Mouse (Mus musculus) adipocyte (in vitro differentiated cells): Measurements from ENCODE around the gene Zfc3h1.

Experiments
- DNase-seq: peaks from one replicate; pipeline ENCODE4 v3.0.0-alpha.2; 2016; ENCODE audit warnings: low spot score

Zfc3h1 gene

GRCm38 (mm10) chr10:115384221-115385017, at the start of gene Zfc3h1, which contains the start of gene Thap2:
TSS of gene Zfc3h1 (plus strand) at chr10:115384959.
TSS of gene Thap2 (minus strand) at chr10:115384443.
- DNase-seq, result peak; percentile 98

DNA sequence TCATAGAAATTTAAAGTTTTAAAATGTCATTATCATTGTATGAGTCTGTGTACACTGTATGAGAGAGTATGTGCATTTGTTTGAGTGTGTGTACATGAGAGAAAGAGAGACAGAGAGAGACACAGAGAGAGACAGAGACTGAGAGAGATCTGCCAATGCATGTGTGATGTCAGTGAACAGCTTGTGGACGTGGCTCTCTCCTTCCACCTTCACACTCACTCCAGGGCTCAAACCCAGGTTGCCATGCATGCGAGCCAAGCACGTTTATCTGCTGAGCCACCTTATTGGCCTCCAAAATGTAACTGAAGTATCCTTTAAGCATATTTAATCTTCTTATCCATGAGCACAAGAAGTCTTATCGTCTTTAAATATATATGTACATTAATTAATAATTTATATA, 47.9 kb upstream of the Zfc3h1 start:
- DNase-seq, result no peak

DNA sequence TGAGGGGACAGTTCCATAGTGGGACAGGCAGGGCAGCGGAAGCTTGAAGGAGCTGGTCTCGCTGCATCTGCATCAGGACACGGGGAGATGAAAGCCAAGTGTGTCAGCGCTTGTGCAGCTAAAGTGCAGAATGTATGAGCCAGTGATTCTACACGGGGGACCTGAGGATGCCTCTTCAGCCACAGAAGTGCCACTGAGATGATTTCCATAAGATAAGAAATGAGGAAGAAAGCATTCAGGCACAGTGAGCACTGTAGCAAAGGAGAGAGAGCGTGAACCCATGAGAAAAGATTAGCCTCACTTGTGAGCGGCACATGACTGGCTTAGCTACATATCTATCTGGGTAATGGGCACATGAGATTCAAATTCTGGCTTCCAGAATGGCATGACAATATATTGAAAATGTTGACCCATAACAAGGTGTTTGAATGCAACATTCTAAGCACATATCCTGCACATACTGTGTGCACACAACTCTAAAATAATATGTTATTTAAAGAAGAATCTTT, 44.9 kb upstream of the Zfc3h1 start:
- no peak for DNase-seq

- no peak for DNase-seq
Measured at GRCm38 (mm10) chr10:115342771-115343425, 41.9 kb upstream of the Zfc3h1 start.

DNA sequence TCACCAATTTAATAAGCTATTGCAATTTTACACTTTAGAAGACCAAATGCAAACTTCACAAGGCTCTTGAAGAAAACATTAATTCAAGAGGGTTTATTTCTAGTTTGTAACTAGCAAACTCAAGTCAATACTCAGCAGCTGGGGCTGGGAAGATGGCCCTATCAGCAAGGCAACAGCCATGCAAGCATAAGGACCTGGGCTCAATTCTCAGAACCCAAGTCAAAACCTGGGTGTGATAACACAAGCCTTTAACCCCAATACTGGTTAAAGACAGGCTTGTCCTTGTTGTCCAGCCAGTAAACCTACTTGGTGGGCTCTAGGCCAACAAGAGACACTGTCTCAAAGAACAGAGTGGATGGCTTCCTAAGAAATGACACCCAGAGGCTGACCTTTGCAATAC, 38.3 kb upstream of the Zfc3h1 start:
- DNase-seq, result no peak

DNA sequence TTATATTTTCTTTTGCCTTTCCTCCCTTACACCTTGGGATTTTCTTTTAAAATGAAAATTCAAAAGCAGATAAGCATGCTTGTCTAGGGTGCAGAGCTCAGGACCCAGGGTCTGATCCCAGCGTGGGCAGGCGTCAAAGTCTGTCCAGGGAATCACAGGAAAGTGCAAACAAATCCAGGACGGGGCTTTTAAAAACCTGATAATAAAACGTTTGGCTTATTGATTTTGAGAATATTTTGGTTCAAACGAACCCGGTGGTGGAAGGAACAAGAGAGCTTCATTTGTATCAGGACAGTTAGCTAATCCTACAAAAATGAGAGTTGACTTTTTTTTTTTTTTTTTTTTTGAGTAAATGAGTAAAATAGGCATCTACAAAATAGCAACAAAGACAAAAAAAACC, 36.6 kb upstream of the Zfc3h1 start:
- DNase-seq, result no peak

- DNase-seq, result no peak
Measured at GRCm38 (mm10) chr10:115349029-115349428, 35.7 kb upstream of the Zfc3h1 start.

DNA sequence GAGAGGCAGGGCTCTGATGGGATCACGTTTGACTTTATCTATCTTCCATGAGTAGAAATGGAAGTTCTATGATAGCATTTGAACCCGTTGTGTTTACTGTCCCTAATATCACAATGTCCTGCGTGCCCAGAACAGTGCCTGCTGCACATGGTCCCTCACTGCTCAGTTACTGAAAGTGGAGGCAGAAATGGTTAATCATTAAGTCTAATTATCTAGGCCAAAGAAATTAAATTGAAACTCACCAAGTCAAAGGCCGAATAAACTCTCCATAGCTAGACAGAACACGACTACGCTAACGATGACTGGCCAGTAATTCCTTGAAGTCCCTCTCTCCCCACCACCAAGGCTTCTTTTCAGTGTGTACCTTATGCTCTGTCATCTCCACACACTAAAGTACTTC, 35.2 kb upstream of the Zfc3h1 start:
- no peak for DNase-seq

DNA sequence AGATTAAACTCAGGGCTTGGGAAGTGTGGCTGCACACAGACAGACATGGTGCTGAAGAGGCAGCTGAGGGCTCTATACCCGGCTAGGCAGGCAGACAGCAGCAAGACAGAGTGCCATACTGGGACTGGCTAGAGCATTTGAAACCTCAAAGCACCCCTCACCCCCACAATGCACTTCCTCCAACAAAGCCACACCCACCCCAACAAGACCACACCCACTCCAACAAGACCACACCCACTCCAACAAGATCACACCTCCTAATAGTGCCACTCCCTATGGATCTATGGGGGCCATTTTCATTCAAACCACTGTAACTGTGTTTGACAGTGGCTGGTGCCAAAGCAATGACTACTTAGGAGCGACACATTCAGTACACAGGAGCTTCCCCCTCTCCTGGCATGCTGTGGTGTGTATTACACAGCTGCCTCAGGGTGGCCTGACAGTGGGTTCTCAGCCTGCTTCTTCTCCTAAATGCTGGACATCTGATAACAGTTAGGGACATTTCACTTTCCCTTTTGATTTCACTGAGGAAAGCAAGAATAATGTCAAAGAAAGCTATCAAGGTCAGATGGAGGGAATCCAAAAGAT, 33.9 kb upstream of the Zfc3h1 start:
- no peak for DNase-seq

GRCm38 (mm10) chr10:115354553-115354952, 30.2 kb upstream of the Zfc3h1 start:
- DNase-seq, result peak; percentile 26

DNA sequence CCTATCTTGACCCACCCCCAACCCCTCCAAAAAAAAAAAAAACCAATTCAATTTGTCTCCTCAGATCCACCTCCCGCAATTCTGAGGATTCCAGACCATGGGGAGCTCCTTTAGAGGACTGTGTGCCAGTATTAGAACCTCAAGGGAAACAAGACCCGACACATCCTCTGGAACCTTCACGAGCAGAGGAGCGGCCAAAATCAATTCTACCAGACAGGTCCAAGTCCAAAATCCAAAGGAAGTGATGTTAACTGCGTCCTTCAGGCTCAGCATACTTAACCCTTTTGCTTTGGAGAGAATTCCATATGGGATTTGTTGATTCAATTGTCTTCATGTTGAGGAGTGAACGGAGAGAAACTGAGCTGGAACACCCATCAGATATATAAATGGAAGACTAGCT, 29.7 kb upstream of the Zfc3h1 start:
- DNase-seq, result no peak

DNA sequence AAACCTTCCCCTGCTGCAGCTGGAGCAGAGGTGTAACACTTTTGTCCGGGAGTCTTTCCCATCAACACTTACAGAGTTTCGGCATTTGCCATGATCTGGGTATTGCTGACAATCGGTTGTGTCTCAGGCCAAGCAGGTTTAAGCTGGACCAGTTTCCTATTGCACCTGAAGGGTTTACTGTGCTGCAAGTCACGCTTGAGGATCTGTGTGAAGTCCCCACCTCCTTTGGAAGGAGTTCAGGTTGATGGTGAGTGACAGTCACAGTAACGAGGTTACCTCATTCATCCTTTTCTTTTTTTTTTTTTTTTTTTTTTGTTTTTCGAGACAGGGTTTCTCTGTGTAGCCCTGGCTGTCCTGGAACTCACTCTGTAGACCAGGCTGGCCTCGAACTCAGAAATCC, 28.7 kb upstream of the Zfc3h1 start:
- no peak for DNase-seq

DNA sequence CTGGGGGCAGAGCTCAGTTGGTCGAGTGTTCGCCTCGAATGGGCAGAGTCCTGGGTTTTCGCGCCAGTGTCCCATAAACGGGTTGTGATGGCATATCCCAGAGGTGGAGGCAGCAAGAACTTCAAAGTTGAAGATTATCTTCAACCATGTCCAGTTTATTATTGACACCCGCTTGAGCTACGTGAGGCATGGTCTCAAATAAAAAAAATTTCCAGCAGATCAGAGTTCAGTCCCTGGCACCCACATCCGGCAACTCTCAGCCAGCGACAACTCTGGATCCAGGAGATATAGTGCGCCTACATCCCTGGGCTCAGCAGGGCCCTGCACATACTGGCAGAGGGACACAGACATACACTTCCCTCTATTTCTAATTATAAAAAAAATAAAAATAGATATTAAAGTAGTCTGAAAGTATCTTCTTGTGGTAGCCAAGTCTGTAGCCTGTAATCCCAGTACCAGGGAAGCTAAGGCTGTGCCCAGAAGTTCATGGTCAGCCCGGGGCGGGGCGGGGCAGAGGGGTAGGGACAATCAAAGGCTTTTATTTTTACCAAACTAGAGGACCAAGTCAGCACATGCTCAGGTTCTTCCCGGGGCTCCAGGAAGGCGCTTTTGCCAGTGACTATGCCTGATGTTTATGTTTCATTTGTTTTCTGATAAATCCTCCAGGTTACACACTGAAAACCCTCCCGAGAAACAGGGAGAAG, 26.4 kb upstream of the Zfc3h1 start:
- DNase-seq, result no peak

DNA sequence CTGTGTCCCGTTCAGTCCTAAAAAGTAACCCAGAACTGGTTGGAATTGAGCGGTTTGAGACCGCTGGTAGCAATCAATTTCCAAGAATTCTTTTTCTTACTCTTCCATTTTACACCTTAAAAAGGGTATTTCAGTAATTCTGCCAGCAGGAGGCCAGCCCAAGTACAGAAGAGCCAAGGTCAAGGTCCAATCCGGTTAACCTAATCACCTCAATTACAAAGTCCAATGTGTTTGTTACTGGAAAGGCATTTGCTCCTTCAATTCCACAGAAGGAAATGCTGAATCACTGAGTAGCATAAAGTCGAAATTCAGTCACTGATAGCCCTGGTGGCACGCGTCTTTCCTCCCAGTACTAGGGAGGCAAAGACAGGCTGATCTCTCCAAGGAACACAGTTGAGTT, 25.7 kb upstream of the Zfc3h1 start:
- DNase-seq, result no peak

DNA sequence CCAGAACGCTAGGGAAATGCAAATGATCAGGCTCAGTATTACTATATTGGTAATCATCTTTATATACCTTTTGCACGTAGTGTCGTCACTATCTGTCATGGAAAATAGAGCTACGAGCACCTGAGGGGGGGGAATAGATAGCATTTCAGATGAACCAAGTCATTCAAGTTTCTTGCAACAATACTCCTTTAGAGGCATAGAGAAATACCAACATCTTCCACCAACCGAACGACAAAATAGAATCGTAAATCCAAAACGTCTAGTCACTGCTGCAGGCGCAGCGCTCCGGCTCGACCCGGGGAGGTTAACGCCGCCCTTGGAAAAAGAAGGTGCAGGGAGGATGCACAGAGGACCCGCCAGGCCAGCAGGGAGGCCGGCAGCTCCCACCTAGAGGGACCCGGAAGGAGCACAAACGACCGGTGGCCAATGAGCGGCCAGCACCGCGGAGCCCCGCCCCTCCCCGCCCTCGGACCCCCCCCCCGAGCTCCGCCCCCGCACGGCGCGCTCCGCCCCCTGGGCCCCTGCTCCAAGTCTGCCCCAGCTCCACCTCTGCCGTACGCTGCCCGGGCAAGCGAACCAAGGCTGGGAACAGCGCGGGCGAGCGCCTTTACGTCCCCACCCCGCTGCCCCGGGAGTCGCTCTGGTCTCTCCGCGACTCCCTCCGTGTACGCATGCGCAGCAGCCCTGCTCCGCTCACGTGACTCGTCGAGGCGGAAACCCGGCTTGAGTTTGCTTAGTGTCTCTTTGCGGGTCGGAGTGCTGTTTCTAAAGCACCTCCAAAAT, 22.7 kb upstream of the Zfc3h1 start, which contains the start of gene Tmem19:
Tmem19 (minus strand) TSS at position 662 of the 783 bp plus-strand sequence.
- peak; percentile 97 for DNase-seq

DNA sequence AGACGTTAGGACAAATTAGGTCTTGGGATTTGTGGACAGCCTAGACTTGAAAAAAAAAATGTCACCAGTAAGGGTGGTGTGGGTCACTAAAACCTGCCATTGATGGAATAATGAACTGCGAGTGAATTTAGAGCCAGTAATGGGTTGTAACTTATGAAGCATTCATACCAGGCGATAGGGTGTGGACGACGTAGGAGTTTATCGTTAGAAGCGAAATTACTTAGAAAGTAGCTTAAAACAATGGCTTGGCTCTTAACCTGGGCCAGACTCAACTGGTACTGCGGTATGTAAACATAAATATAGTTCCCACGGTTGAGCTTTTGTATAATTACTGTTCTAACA, 22.2 kb upstream of the Zfc3h1 start:
- DNase-seq, result no peak

GRCm38 (mm10) chr10:115363151-115363550, 21.6 kb upstream of the Zfc3h1 start:
- DNase-seq, result no peak

DNA sequence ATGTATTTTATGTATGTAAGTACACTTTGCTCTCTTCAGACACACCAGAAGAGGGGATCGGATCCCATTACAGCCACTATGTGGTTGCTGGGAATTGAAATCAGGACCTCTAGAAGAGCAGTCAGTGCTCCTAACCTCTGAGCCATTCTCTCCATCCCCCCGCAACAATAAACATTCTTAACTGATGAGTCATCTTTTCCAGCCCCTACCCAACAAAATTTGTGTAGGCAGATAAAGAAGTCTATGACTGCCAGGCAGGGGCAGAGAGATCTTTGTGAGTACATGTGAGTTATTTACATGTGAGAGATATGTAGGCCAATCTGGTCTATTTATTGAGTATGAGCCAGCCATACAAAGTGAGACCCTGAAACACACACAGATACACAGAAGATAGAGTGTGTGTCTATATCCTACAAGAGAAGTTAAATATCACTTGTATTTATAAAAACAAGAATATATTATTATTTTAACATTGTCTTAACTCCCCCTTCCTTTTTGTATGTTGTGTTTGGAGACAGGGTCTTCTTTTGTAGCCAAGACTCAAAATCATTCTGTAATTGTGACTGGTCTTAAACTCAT, 3.2 kb upstream of the Zfc3h1 start:
- no peak for DNase-seq

DNA sequence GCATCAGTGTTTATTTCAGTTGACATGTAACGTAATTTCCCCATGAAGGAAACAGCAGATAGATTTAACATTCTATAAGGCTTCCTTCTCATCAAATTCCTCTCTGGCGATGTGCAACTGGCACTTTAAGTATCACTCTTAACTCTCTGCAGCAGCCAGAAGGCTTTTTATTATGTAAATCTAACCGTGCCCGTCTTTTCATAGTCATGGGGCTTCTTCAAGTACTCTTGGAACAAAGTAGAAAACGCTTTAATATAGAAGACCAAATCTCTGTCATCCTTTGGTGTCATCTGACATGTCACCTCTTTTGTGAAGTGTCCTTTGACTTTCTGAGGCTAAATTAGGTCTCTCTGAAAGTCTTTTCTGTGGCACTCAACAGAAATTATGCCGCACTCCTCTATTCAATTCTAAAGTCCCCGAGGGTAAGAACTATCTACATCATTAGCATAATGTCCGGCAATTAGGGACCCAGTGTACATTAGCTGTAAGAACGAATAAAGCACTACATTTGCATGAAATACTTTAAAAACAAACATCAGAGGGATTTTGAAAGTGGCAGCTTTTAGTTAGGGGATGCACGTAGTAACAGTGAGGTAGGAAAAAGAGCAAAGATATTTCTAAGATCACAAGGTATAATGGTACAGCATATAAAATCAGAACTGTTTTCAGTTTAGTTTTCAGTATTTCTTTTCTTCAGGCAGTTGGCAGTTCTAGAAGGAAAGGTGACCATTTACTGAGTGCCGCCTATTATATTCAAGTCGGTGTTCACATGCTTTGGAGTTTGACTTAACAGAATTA, 1.7 kb upstream of the Zfc3h1 start:
- no peak for DNase-seq

GRCm38 (mm10) chr10:115383644-115384220, 1.0 kb upstream of the Zfc3h1 start:
- DNase-seq, result peak; percentile 63
